Mouse (Mus musculus) hematopoietic multipotent progenitor cell, adult 10-12 weeks (in vitro differentiated cells): Measurements from ENCODE around the gene Sacs. TPM values are rescaled to one million over a fixed set of nuclear protein-coding genes. Genes with fewer than 3 reads are reported as not detected.

ENCODE experiments used
- polyA plus RNA-seq: library from polyadenylated mRNA; stranded (reverse); fragments of >175 nt; gene quantifications from 2 replicates; pipeline ENCODE4 v1.2.3, GENCODE M21; 2012; ENCODE audit warnings: low replicate concordance

Gene Sacs
- polyA plus RNA-seq, result 0.95 and 1.2 TPM in 2 replicates

GRCm38 (mm10) chr14:61137994-61138726, at the start of gene Sacs:
Sacs (plus strand) TSS chr14:61138457.

DNA sequence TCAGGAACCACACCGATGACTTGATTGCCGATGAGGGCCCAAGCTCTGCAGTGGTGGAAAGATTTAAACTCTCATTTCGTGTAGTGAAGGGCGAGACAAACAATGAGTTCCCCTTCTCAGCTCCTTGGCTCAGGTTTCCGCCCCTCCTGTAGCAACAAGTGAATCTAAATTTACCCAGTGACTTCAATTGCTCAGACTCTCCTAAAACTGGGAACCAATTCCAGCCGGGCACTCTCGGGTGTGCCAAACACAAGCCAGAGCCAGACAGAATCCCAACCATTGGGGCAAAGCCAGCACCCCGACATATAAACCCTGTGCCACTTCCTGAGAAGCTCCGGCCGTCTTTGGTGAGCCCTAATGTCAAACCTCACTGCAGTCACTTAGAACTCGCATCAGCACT, 120.1 kb downstream of the Sacs start, which contains the start of gene Sgcg:
TSS of gene Sgcg (minus strand) at position 139 of the 400 bp plus-strand sequence.

Other genes with a start within 250 kb of the Sacs start
- 0.17 and 1.2 TPM in 2 replicates for gene Tnfrsf19, start 92.0 kb upstream of the Sacs start, polyA plus RNA-seq
- not detected in 2 replicates for gene Sgcg, start 120.0 kb downstream of the Sacs start, polyA plus RNA-seq
- gene Arl11, start 171.3 kb downstream of the Sacs start, polyA plus RNA-seq, result 4.4 and 4.9 TPM in 2 replicates
- gene Ebpl, start 222.0 kb downstream of the Sacs start, polyA plus RNA-seq, result 0.90 and 1.5 TPM in 2 replicates